Mouse (Mus musculus) T-helper 1 cell (primary cell): ENCODE measurements around the gene Olfr45.
"Not testable (repeated sequence)": the region's sequence is repeated elsewhere in the genome, so short reads cannot be mapped to it uniquely, and the experiment has no call there.

Experiments used
- in situ Hi-C: fragments of 300-600 bp; cut with MboI, MseI; formaldehyde crosslinking; loops from one replicate; pipeline ENCODE4 v1.15.1; 2025; ENCODE audit warnings: high pct_unique_total_duplicates

The Olfr45 gene

GRCm38 (mm10) chr7:140681651-140682050 is at the start of gene Olfr45:
Olfr45 (plus strand) TSS chr7:140681951.
- in situ Hi-C loops = no loop called here

GRCm38 (mm10) chr7:140646152-140646551 is 35.6 kb upstream of the Olfr45 start, which contains the start of gene Olfr53:
Olfr53 (plus strand) TSS chr7:140646452.
- in situ Hi-C loops = no loop called here

- in situ Hi-C loops = no loop called here
These were observed 22.1 kb upstream of the Olfr45 start, which contains the start of gene Olfr539 for GRCm38 (mm10) chr7:140659630-140660029. Olfr539 (plus strand) TSS chr7:140659930.

GRCm38 (mm10) chr7:140670693-140671092 is 11.1 kb upstream of the Olfr45 start:
- in situ Hi-C loops = not testable (repeated sequence)

GRCm38 (mm10) chr7:140675863-140676262 is 5.9 kb upstream of the Olfr45 start:
- in situ Hi-C loops = no loop called here

GRCm38 (mm10) chr7:140679591-140679990 is 2.2 kb upstream of the Olfr45 start:
- in situ Hi-C loops = not testable (repeated sequence)

GRCm38 (mm10) chr7:140696967-140697366 is 15.2 kb downstream of the Olfr45 start, which contains the start of gene Olfr541:
Olfr541 (plus strand) TSS chr7:140697267.
- in situ Hi-C loops = no loop called here

GRCm38 (mm10) chr7:140706348-140706747 is 24.6 kb downstream of the Olfr45 start:
- in situ Hi-C loops = no loop called here

GRCm38 (mm10) chr7:140707536-140708284 is 26.0 kb downstream of the Olfr45 start:
- in situ Hi-C loops = no loop called here

- in situ Hi-C loops = no loop called here
These were observed 35.7 kb downstream of the Olfr45 start for GRCm38 (mm10) chr7:140717155-140718055.

- in situ Hi-C loops = no loop called here
These were observed 39.3 kb downstream of the Olfr45 start for GRCm38 (mm10) chr7:140721095-140721494.

- in situ Hi-C loops = no loop called here
These were observed 43.8 kb downstream of the Olfr45 start for GRCm38 (mm10) chr7:140725558-140725957.

GRCm38 (mm10) chr7:140733162-140733561 is 51.4 kb downstream of the Olfr45 start:
- in situ Hi-C loops = no loop called here
